Mouse (Mus musculus) stomach, postnatal 0 days (tissue): ENCODE measurements around the gene Tob2.

Experiments used
- CTCF ChIP-seq: IDR thresholded peaks from 2 replicates; pipeline ENCODE4 v1.5.1; 2016; ENCODE audit warnings: antibody characterized with exemption, low read depth, mild to moderate bottlenecking, moderate library complexity
- EP300 ChIP-seq: optimal IDR thresholded peaks from 2 replicates; pipeline ENCODE3; 2016; ENCODE audit warnings: antibody characterized with exemption

- TF ChIP-seq CTCF = no peak; the same call in 1 of the 2 replicates
- no peak for TF ChIP-seq EP300
Measured at GRCm38 (mm10) chr15:81810150-81810549, 48.4 kb downstream of the Tob2 start.
